Mouse (Mus musculus) urinary bladder, adult 2 months (tissue): ENCODE data around the gene Grin2c. TPM values are rescaled to one million over a fixed set of nuclear protein-coding genes. Genes with fewer than 3 reads are reported as not detected.

Experiments used
- DNase-seq: peaks from one replicate; pipeline ENCODE4 v3.0.0; 2022; ENCODE audit warnings: low spot score
- polyA plus RNA-seq: library from polyadenylated mRNA; depleted of rRNA; stranded (reverse); fragments of >200 nt; gene quantifications from 2 replicates; pipeline ENCODE4 v1.2.3, GENCODE M21; 2012

Gene Grin2c
- polyA plus RNA-seq, 1 experiment = 1.0 TPM

DNA sequence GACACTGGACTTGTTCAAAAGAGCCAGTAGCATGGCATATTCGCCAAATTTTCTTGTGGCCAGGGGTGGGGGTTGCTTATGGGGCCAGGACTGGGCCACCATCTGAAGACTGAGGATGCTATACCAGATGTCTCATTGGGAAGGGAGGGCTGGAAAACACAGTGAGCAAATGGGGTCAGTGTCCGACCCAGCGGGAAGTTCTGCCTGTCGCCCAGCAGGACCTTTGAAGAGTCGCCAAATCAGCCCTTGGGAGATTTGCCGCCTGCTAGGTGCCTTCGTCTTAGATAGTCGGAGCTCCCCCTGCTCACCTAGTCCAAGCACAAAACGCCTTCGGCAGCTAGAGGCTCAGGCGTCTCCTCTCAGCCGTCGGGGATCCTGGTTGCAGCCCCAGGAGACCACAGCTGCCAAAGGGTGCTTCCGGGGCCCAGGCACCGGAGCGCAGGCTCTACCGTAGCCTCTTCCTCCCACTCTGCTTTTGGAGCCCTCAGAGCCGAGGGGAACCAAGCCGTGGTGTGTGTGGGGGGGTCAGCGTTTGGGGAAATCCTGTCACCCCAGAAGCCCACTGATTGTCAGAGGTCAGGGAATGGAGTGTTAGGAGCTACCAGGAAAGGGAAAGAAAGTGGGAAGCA, 1.2 kb downstream of the Grin2c start:
- no peak for DNase-seq

DNA sequence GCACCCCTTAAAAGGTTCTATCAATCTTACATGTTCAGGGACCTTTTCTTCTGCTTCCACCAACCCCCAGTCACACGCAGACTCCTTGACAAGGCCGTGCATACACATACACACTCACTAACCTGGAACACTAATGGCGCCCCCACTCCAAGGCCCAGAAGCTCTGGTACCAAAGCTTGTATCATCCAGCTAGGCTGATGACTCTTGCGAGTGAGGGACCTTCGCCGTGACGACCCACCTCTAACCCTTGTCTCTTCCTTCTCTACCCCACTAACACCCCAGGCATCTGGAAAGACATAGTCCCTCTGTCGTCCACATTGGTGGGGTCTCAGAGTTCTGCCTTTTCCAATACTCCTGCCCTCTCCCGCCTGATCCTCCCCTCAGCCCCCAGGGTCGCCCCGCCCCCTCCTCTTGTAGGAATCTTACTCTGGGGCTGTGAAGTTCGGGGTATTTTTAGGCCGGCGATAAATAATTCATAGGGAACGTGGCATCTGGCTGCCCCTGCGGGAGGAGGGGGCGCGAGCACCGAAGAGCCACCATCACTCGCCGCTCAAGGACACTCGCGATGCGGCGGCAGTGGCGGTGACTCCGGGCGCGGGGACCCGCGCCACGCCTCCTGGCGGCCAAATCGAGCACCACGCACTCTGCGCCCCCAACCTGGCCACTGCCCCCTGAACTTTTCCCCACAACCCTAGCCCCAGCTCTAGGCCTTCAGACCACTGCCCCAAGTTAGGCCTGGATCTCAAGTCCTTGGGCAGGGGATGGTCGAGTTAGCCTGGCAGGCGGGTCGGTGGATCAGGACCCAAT, 2.0 kb downstream of the Grin2c start:
- DNase-seq = no peak

DNA sequence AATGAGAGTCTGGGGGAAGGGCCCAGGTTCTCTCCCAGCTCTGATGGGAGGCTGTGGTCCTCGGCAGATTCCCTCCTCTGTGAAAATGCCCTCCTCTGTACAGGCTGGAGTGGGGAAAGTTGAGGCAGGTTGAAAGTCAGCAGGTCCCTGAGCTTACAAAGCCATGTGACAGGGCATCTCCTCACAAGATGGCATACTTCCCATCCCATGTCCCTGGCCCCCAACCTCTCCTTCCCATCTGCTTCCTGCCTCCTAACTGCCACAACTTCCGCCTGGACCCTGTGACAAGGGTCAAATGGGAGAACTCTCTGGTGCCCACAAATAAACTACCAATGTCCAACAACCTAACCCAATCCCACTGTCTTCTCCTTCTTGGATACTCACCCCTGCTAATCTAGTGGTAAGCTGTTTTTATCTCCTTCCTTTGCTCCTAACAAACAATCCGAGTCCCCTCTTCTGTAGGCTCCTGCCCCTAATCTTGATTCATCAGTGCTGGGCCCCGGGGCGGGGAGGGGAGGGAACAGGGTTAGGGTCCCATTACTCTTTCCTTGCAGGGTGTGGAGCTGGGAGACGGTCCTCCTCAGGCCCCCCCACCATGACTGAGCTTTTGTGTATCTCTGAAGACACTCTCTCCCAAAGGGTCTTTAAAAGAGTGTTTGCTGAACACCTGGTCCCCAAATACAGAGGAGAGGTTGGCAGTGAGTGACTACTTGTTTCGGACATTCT, 2.7 kb downstream of the Grin2c start:
- DNase-seq = no peak

DNA sequence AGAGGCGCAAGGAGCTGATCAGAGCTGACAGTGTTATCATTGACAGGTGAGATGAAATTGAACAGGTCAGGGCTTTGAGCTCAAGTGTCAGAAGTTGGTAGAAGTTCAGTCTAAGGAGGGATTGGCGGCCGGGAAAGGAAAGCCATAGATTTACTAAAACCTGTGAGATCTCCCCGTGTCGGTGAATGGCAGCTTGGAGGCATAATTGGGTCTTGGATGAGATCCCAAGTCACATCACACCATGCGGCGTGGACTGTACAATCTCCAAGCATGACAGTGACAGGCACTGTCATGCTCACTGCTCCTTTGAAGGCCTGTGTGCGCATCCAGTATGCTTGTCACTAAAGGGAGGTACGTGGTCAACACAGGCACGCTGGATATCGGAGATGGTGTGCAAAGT, 4.1 kb downstream of the Grin2c start:
- no peak for DNase-seq

DNA sequence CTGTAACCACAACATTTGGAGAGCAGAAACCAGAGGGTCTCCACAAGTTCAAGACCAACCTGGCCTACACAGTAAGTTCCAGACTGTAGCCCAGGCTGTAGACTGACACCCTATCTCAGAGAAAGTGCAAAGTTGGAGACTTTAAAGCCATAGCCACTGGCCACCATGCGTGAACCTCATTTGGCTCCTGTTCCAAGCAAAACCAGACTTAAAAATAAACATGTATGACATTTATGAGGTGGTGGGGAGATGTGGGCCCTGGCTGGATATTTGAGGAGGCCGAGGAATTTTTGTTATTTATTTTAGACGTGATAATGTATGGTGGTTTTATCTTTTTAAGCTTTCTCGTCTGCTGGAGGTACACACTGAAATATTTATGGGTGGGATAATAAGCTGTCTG, 7.9 kb downstream of the Grin2c start:
- DNase-seq = no peak

DNA sequence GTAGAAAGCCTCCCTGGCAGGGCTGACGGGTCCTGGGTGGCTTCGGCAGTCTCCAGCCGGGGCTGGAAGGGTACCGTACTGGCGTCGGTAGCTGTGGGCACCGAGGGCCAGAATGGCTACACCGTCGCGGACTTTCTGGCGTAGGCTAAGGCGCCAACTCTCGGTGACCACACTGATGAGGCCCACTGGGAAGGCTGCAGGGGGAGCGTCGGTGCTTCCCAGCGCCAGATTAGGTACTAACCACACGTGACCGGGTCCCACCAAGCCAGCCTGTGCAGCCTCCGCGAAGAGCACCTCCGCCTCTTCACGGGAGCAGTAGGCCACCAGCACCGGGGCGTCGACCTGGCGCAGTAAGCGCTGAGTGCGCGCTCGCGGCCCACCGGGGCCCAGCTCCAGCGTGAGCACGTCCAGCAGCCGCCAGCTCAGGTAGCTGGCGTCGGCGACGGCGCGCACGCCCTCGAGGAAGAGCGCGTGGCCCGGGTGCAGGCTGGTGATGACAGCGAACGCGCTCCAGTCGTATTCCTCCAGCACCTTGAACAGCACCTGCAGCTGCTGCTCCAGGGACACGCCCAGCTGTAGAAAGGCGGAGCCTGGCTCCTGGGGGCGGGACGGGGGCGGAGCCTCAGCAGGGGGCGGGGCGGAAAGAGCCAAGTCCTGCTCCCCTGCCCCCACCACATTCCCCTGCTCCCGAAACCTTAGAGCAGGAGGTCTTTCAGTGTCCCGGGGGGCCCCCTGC, 9.1 kb downstream of the Grin2c start:
- DNase-seq = no peak

DNA sequence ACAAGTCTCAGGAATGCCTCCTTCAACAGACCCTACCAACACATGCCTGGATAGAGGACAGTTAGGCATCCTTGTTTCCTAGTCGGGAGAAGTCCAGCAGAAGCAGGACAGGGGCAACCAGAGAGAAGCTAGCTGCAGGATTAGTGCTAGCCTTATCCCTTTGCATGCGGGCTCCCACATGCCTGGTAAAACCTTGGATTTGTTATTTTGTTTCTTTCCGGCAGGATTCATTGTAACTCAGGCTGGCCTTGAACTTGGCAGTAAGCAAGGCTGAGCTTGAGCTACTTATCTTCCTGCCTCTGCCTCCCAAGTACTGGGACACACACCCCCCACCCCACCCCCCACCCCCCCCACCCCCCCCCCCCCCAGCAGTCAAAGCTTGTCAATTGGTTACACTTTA, 15.8 kb downstream of the Grin2c start:
- DNase-seq = no peak

DNA sequence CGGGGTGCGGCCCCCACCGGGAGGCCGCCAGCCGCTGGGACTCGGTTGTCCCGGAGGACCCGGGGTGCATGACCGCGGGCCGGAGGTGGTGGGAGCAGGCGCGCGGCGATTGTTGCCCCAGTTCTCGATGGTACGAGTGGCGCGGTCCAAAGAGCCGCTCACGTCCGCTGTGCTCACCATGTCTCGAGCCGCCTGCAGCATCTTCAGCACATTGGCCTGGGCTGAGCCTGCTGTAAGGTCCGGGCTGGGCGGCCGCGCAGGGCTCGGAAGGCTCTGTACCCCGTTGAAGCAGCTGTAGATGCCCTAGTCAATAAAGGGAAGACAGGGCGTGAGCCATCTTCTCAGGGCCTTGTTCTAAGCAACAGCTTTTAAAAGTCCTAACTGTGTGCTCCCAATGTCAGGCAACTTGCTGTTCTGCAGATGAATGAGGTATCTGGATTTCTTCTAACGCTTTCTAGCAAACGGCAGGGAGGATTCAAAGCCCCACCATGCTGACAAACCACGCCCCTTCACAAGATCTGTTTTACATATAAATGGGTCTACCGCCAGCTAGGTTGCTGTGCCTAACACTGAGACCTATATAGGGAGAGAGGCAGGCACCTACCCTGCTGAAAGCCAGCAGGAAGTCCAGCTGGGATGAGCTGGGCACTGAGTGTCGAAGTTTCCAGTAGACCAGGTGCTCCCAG, 16.5 kb downstream of the Grin2c start:
- DNase-seq = no peak

DNA sequence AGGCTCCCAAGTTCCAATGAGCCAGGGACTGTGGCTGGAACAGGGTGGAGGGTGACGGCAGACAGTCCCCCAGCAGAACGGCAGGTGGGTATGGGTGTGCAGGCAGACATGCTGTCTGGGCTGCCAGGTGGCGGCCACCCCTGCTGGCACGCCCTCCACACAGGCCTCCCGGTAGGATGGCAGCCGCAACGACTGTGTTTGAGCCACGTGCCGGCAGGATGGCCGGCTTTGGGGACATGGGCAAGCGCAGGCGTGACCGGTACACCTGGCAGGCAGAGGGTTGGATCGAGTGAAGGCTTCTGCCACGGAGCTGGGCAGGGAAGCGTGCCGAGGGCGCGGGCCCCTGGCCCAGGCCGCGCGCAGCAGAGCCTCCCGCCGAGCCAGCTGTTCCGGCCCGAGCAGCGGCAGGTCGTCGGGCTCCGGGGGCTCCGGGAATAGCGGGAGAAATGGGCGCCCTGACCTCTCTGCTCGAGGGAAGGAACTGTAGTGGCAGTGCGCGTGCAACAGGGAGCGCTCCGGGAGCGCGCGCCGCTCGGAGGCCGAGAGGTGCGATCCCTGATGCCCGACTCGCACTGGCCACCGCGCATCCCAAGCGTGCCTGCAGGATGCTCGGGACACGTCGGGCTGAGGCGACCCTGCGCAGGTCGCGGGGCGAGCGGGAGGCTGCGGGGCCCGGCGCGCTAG, 17.2 kb downstream of the Grin2c start:
- no peak for DNase-seq

DNA sequence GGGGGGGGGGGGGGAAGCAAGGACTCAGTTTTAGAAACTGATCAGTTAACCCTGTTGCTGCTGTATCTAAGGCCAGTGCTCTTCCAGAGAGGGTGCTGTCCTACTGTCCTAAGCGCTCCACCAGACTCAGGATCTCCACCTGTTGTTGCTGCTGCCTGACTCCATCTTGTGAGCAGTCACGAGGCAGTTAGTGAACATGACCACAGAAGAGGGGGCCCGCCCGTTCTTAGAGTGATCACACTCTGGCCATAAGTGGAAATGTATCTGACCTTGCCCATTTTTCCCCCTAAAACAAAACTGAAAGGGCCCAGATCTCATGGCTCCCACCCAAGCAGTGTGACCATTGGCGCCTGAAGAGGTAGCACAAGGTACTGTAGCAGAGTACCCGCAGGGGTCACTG, 19.1 kb downstream of the Grin2c start:
- no peak for DNase-seq

DNA sequence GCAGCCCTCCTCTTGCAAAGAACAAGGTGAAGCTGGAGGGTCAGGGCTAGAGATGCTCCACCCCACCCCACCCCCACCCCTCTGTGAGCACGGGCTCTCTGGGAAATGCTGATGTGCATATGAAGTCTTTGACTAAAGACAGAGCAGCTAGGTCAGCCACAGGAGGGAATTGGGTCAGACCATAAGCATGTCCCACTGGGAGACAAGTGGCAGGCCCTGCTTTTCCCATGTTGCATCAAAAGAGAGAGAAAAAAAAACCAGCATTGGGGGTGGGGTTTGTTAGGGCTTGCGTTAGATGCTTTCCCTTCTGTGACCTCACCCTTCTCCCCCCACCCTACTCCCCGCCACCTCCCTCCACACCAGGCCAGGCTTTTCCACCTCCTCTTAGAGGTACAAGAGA, 19.8 kb downstream of the Grin2c start:
- DNase-seq = no peak

DNA sequence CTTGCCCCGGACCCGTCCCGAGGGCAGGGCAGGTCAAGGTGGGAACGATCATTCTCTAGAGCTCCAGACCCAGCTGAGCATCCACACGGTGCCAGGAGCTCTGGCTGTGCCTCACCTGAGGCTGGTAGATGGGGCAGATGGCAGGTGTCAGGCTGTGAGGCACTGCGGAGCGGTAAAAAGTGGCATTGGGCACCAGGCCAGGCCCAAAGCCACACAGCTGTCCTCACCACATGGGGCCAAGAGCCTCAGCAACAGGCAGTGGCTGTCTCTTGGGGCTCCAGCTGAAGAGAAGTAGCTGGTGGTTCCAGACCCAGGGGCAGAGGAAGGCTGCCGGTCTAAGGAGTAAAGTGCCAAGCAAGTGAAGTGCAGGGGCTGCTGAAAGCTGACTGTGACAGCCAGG, 20.7 kb downstream of the Grin2c start:
- no peak for DNase-seq

DNA sequence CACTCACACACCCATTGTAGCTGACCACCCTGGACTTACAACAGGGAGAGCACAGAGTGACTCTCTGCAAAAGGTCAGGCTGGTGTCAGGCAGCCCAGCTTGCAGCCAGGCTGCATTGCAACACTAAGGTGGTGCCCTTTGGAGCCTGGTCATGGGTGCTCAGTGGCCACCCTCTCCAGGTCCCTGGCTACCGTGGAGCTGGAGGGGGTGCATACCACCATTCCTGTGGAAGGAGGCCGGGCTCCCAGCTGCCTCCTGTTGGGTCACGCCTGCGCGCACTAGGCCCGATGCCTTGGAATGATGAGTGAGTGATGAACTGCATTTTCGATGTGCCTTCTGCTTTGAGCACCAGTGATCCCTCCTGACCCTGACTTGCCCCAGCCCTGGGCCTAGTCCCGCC, 22.2 kb downstream of the Grin2c start:
- DNase-seq = no peak

DNA sequence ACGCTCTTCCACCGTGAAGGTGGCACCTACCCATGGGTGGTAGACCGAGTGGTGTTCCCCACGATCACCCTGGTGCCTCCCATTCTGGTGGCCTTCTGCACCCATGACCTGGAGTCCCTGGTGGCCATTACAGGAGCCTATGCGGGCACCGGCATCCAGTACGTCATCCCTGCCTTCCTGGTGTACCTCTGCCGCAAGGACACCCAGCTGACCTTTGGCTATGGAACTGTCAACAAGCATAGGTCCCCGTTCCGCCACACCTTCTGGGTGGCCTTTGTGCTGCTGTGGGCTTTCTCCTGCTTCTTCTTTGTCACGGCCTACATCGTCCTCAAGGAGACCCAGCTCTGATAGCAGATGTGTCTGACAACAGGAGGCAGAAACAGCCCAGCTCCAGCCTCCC, 23.3 kb downstream of the Grin2c start:
- no peak for DNase-seq

DNA sequence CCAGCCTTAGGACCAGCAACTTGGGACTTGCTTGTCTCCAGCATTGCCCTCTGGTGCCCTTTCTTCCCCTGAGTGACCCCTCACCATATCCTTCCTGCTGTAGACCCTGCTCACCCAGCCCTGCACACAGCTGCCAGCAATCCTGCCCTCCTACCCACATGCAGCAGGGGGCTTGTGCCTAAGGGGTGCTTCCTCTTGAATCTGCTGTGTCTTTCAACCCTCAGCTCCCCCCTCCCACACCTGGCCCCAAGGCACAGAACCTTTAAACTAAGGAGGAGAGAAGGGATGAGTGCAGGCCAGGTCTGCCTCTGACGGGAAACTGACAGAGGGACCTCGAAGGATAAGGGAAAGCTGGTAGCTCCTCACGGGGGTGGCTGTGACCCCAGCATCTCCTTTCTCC, 24.3 kb downstream of the Grin2c start:
- no peak for DNase-seq

DNA sequence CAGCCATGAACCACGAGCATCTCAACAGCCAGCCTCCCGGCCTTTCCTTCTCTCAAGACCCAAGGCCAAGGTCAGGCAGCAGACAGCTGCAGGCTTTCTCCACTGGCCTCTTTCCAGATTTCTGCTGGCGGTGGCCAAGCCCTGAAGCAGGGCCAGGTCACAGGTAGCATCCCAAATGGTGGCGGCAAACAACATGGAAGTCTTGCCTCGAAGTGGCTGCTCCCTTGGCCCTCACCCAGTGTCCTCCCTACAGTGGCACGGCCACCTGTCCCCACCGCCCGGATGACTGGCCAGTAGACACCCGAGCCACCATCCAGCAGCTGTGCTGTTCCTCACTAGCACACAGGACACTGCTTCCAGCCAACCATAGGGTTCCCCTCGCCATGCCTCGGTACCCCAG, 25.6 kb downstream of the Grin2c start:
- no peak for DNase-seq

DNA sequence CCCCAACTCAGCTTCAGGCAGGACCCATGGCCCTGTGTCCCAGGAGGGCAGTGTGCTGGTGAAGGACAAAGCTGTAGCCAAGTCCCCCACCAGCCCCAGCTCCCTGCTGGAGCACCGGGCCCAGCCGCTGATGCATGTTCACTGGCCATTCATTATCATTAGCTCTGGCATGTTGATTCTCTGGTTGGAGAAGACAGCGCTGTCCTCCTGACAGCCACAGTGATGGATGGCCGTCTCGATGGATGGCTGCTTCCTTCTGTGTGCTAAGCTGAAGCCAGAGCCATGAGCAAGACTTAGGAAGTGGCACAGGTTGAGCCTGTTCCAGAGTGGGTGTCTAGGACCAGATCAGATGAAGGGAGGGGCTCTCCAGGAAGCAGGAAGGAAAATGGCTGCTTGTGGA, 30.5 kb downstream of the Grin2c start:
- no peak for DNase-seq

DNA sequence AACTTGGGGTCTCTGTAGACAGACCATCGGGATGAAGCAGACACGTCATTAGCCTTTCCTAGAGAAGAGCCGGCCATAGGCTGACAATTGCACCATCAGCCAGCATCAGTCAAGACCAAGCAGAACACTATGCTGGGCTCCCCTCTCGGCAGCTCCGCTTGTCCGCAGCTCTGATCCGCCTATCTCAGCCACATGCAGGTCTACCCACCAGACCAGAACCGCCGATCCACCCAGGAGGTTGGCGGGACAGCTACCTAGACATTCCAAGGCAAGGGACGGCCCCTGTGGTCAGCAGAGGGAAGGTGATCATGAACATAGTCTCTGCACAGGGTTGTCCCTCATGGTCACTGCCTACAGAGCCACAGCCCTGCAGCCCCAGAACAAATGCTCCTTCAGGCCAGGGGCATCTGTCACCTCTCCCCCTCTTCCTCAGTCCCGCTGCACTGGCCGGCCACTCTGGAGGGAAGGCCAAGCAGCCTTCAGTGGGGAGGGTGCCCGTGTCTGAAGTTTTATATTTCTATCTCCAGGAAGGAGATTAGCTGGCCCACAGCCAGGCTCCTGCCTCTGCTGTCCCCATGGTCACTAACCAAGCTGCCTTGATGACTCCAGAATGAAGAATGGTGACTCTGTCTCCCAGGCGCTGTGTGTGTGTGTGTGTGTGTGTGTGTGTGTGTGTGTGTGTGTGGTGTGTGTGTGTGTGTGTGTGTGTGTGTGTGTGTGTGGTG, 32.6 kb downstream of the Grin2c start:
- no peak for DNase-seq

DNA sequence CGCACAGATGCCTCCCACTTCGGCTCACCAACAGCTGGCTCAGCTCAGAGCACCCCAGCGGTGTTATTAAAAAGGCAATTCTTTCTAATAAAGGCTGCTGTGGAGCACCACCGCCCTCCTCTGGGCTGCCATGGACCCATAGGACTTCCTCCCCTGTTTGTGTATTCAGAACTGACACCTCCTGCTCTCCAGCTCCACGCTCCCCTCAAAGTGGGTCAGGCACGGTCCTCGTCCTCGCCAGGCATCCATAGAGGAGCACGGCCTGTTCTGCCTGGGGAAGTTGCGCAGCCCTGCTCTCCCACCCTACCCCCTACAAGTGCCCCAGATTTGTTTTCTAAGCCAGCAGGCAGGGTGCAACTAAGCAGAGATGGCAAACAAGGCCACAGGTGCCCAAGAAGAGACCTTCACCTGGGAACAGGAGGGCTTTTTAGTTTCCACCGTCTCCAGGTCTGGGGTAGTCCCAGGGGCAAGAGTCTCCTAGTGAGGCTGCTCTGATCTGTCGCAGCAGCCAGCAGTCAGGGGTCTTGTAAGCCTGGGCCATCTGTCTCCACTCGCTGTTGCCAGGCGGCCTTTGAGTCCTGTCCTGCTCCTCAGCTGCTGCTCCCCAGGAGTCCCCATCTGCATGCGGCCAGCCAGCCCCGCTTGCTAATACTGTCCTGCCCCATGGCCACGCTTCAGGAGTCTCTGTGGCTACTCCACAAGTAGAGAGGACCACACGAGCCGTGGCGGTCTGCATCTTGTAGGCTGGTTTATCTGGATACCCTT, 33.3 kb downstream of the Grin2c start:
- no peak for DNase-seq

DNA sequence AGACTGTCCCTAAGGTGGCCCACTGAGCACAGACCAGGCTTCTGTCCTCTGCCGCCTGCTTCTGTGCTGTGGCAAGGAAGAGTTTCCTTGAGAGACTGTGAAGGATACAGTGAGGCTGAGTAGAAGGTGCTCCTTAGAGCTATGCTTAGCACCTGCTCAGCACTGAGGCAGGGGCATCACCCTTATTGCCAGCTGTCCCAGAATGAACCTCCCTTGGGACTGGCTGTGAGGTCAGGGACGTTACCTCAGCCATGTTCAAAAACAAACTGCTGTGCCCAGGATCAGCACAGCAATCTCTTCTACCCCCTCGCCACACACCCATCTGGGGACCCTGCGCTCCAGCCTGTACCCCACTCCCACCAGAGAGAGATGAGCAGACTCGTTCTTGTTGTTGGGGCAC, 34.2 kb downstream of the Grin2c start:
- DNase-seq = no peak
